Comparison of ENCODE assay signal across 9 mouse cellular contexts in the genomic region with DNA sequence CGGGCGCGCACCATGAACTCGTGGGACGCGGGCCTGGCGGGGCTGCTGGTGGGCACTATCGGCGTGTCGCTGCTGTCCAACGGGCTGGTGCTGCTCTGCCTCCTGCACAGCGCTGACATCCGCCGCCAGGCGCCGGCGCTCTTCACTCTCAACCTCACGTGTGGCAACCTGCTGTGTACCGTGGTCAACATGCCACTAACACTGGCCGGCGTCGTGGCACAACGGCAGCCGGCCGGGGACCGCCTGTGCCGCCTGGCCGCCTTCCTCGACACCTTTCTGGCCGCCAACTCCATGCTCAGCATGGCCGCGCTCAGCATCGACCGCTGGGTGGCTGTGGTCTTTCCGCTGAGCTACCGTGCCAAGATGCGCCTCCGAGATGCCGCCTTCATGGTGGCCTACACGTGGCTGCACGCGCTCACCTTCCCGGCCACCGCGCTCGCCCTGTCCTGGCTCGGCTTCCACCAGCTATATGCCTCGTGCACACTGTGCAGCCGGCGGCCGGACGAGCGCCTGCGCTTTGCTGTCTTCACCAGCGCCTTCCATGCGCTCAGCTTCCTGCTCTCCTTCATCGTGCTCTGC. TPM values are rescaled to one million over a fixed set of nuclear protein-coding genes. Genes with fewer than 3 reads are reported as not detected.
DNase-seq lines count a peak whose midpoint lies in the region; ATAC-seq lines count a peak whose summit lies in the region.
"Had no signal": no experiment of that assay in that cellular context is flagged by ENCODE, and none has a peak within 500 bp of the region (broad histone marks: within the 10 kb centered on the region; RNA-seq: fewer than 3 reads in every experiment).

No protein-coding gene starts in this region.

- peak overlapping the region; percentile 27; the same call in 1 of the 2 replicates for H3K4me2 ChIP-seq in kidney, embryonic 16.5 days (replicated peaks; ENCODE audit: low read depth, low read length)
- H3K4me2 ChIP-seq in embryonic facial prominence, embryonic 13.5 days: peak overlapping the region; percentile 56
- H3K4me2 ChIP-seq in neural tube, embryonic 14.5 days (ENCODE audit: low read depth, low read length): peak overlapping the region; percentile 65

- H3K27me3 ChIP-seq in kidney, embryonic 16.5 days (ENCODE audit: insufficient read depth, low read length): peaks cover 47% of the 10 kb centered on the region
- H3K27me3 ChIP-seq in embryonic facial prominence, embryonic 13.5 days: peaks cover 72% of the 10 kb centered on the region
- peaks cover 13% of the 10 kb centered on the region for H3K27me3 ChIP-seq in neural tube, embryonic 14.5 days (ENCODE audit: control insufficient read depth, insufficient read depth, low read length)

- no peaks in the 10 kb centered on the region for H3K9me3 ChIP-seq in kidney, embryonic 16.5 days (ENCODE audit: low read length)
- H3K9me3 ChIP-seq in embryonic facial prominence, embryonic 13.5 days: no peaks in the 10 kb centered on the region
- no peaks in the 10 kb centered on the region for H3K9me3 ChIP-seq in neural tube, embryonic 14.5 days (ENCODE audit: control insufficient read depth, low read length)

- no peak for DNase-seq in kidney, postnatal 14 days
- peak; percentile 37 to 45 for DNase-seq in layer of hippocampus, postnatal 36 days
- DNase-seq in spleen, postnatal 36 days (ENCODE audit: low spot score in 2 of 2): no peak
- DNase-seq in gastrocnemius, adult 8-10 months (ENCODE audit: low spot score in 2 of 2): no peak
- no peak for DNase-seq in cerebellum, adult 11-12 months

- H3K9ac ChIP-seq in kidney, embryonic 16.5 days (replicated peaks; ENCODE audit: low read length): no peak overlapping the region
- no peak overlapping the region for H3K9ac ChIP-seq in embryonic facial prominence, embryonic 13.5 days
- H3K9ac ChIP-seq in neural tube, embryonic 14.5 days (replicated peaks; ENCODE audit: low read depth, low read length): peak overlapping the region; percentile 83

- no peaks in the 10 kb centered on the region for H3K36me3 ChIP-seq in kidney, embryonic 16.5 days (ENCODE audit: insufficient read depth, low read length)
- H3K36me3 ChIP-seq in embryonic facial prominence, embryonic 13.5 days: no peaks in the 10 kb centered on the region
- no peaks in the 10 kb centered on the region for H3K36me3 ChIP-seq in neural tube, embryonic 14.5 days (ENCODE audit: control insufficient read depth, insufficient read depth, low read length)

- no peak for ATAC-seq in kidney, embryonic 16.5 days (ENCODE audit: low FRiP score, low TSS enrichment)
- ATAC-seq in embryonic facial prominence, embryonic 13.5 days (ENCODE audit: insufficient number of reproducible peaks, insufficient read depth, low FRiP score, low TSS enrichment, low read depth): no peak
- peak; percentile 69 for ATAC-seq in neural tube, embryonic 14.5 days (ENCODE audit: low read depth)

- H3K4me3 ChIP-seq in kidney, embryonic 16.5 days (ENCODE audit: low read length): no peak overlapping the region
- peak overlapping the region; percentile 30 for H3K4me3 ChIP-seq in embryonic facial prominence, embryonic 13.5 days
- H3K4me3 ChIP-seq in neural tube, embryonic 14.5 days (ENCODE audit: low read depth, low read length): peak overlapping the region; percentile 59

- H3K4me1 ChIP-seq in kidney, embryonic 16.5 days (ENCODE audit: insufficient read depth, low read length): no peaks in the 10 kb centered on the region
- peaks cover 10% of the 10 kb centered on the region for H3K4me1 ChIP-seq in embryonic facial prominence, embryonic 13.5 days
- no peaks in the 10 kb centered on the region for H3K4me1 ChIP-seq in neural tube, embryonic 14.5 days (ENCODE audit: control insufficient read depth, insufficient read depth, low read length)

- no peak overlapping the region for H3K27ac ChIP-seq in kidney, embryonic 16.5 days (ENCODE audit: low read length)
- no peak overlapping the region for H3K27ac ChIP-seq in embryonic facial prominence, embryonic 13.5 days
- peak overlapping the region; percentile 81 for H3K27ac ChIP-seq in neural tube, embryonic 14.5 days (ENCODE audit: low read depth, low read length)

- WGBS in kidney, embryonic 16.5 days: 7% methylated on average over 54 of the region's 57 CpGs
- WGBS in embryonic facial prominence, embryonic 13.5 days: 8% methylated on average over 57 of the region's 57 CpGs
- 3% methylated on average over 54 of the region's 57 CpGs for WGBS in neural tube, embryonic 14.5 days

RNA-seq across cellular contexts. Expression of gene Gpr26, which starts 0.7 kb away (rescaled TPM):
- polyA plus RNA-seq in kidney, embryonic 16.5 days (2015; fragmentation: Nextera tagmentation; extraction: Ambion mirVana): not detected in 2 replicates
- 0.03 TPM in 2 replicates for polyA plus RNA-seq in embryonic facial prominence, embryonic 13.5 days (2015; fragmentation: Nextera tagmentation; extraction: Ambion mirVana)
- 10 to 100 TPM; 52.0 to 53.4 TPM for total RNA-seq in layer of hippocampus, postnatal 36 days (2021)
- polyA plus RNA-seq in neural tube, embryonic 14.5 days (2014; fragmentation: Nextera tagmentation; extraction: Ambion mirVana): 3.5 and 4.1 TPM in 2 replicates
- not detected for total RNA-seq in gastrocnemius, adult 8-10 months (2022)
- polyA plus RNA-seq: gonadal fat pad, adult 2 months had no signal

Comparison
In these comparisons a context has a peak if more than half of its experiments do, and no peak if none do; other contexts are left out.
1. DNase-seq: peak in layer of hippocampus, postnatal 36 days (2 of 2); none in kidney, postnatal 14 days (single experiment), spleen, postnatal 36 days (0 of 2), gastrocnemius, adult 8-10 months (0 of 2) and cerebellum, adult 11-12 months (single experiment).
2. Peak in every context shown above with its lines, with median percentiles within 50 percentile points of each other: H3K4me2 ChIP-seq.